Mouse (Mus musculus): ENCODE measurements at regions not wholly inside any gene's neighbourhood (a gene's known extent, or its start where the extent isn't known, plus 50 kb on each side); places are given as distances from the start of the nearest gene placed in this dataset.

DNA sequence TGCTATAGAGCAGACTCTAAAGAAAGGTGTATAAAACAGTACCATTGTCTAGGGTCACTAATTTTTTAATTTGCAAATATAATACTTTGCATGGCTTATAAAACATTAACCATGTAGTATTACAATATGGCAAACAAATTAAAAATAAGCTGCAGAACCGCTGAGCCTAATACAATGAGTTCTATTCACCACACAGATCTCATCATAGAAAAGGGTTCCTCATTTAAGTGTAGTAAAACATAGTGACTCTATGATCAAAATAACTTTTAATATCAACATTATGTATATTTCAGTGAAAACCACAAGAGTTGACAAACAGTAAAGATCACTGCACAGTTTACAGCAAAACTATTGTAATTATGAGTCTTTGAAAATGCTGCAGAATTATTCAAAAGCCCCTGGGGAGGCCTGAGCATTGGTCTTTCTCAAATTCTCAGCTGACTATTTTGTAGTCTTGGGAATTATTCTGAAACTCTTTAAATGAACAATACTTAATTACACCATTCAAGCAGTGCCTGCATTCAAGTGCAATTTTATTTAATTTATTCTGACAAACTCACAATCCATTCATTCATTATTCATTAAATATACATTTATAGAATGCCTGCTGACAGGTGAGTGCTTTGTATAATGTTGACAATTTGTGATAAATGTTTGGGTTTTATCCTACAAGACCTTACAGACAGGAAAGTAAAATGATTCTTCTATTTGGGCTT lies 60.3 kb downstream of the Pcdh20 start:
- Histone ChIP-seq H3K9ac (ENCODE audit: insufficient read depth, low read depth, low read length, poor library complexity, severe bottlenecking) (no peak overlapping the region), H3K4me1 (ENCODE audit: control insufficient read depth in 2 of 2, insufficient read depth in 2 of 2, low read length in 2 of 2, poor library complexity in 1 of 2) (no peaks in the 10 kb centered on the region), H3K36me3 (ENCODE audit: control insufficient read depth, insufficient read depth, low read length, poor library complexity, severe bottlenecking) (no peaks in the 10 kb centered on the region), H3K9me3 (ENCODE audit: control insufficient read depth, insufficient read depth, low read depth, low read length) (no peaks in the 10 kb centered on the region), H3K4me3 (ENCODE audit: insufficient read depth in 1 of 2, low read depth in 1 of 2, low read length in 2 of 2, poor library complexity in 1 of 2, severe bottlenecking in 1 of 2) (no peak overlapping the region), H3K27ac (ENCODE audit: insufficient read depth, low read depth, low read length, poor library complexity, severe bottlenecking) (no peak overlapping the region)
- DNase-seq (ENCODE audit: low read depth, low spot score) = no peak
- in situ Hi-C loops (cut with MboI; ENCODE audit: low sequenced_read_pairs in 2 of 2, unreplicated experiment in 2 of 2) = no loop called here
- TF ChIP-seq ZC3H11A (IDR thresholded peaks at IDR 0.05; ENCODE audit: borderline replicate concordance, low read depth, low read length) (no peak), HCFC1 (IDR thresholded peaks at IDR 0.05; ENCODE audit: borderline replicate concordance, insufficient read depth, low read length) (no peak), ZNF384 (IDR thresholded peaks at IDR 0.05; ENCODE audit: low read depth, low read length) (no peak), CHD2 (IDR thresholded peaks at IDR 0.05; ENCODE audit: low read depth, low read length) (no peak), MAFK (IDR thresholded peaks at IDR 0.05; ENCODE audit: insufficient read depth, low read depth, low read length) (no peak)

DNA sequence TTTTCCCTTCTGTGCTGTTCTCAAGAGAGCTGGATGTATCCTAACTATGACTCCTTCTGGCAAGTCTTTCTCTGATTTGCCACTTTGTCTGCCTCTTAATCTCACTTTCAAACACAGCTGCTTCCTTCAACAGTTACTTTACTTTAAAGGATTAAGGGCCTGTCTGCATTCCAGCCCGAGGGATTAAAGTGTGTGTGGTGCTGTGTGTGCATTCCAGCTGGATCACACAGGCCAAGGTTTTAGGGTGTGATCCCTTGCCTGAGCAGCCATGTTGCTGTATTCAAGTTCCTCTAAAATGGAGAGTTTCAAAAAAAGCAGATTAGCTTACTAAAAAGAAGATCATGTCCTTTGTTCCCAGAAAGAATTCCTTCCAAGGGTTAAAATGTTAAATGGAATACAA lies 71.9 kb downstream of the Pcdh20 start:
- DNase-seq (ENCODE audit: low read depth, low spot score) = no peak
- H3K27ac ChIP-seq (ENCODE audit: insufficient read depth, low read depth, low read length, poor library complexity, severe bottlenecking) = no peak overlapping the region
- in situ Hi-C loops (cut with MboI; ENCODE audit: low sequenced_read_pairs in 2 of 2, unreplicated experiment in 2 of 2) = no loop called here
- no peaks in the 10 kb centered on the region for H3K4me1 ChIP-seq (ENCODE audit: control insufficient read depth in 2 of 2, insufficient read depth in 2 of 2, low read length in 2 of 2, poor library complexity in 1 of 2)
- H3K9me3 ChIP-seq (ENCODE audit: control insufficient read depth, insufficient read depth, low read depth, low read length) = no peaks in the 10 kb centered on the region
- H3K4me3 ChIP-seq (ENCODE audit: insufficient read depth in 1 of 2, low read depth in 1 of 2, low read length in 2 of 2, poor library complexity in 1 of 2, severe bottlenecking in 1 of 2) = no peak overlapping the region
- H3K36me3 ChIP-seq (ENCODE audit: control insufficient read depth, insufficient read depth, low read length, poor library complexity, severe bottlenecking) = no peaks in the 10 kb centered on the region
- no peak overlapping the region for H3K9ac ChIP-seq (ENCODE audit: insufficient read depth, low read depth, low read length, poor library complexity, severe bottlenecking)
- TF ChIP-seq ZC3H11A (IDR thresholded peaks at IDR 0.05; ENCODE audit: borderline replicate concordance, low read depth, low read length) = no peak
- no peak for TF ChIP-seq HCFC1 (IDR thresholded peaks at IDR 0.05; ENCODE audit: borderline replicate concordance, insufficient read depth, low read length)
- TF ChIP-seq ZNF384 (IDR thresholded peaks at IDR 0.05; ENCODE audit: low read depth, low read length) = no peak
- no peak for TF ChIP-seq MAFK (IDR thresholded peaks at IDR 0.05; ENCODE audit: insufficient read depth, low read depth, low read length)
- no peak for TF ChIP-seq CHD2 (IDR thresholded peaks at IDR 0.05; ENCODE audit: low read depth, low read length)

DNA sequence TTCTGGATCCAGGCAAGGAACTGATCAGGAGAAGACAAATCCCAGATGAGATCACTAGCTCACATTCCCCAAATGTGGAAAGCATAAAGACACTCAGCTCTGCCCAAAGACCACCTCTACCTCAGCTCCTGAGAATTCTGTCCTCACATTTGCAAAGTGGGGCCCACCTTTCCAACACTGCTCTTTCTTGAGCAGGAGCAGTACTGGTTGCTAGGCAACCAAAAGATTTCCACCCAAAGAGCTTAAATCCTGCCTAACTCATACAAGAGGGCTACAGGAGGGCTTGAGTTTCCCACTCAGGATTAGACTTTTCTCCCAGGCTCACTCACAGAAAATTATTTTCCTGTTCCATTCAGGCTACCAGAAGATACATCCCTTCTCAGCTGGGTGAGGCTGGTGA lies 74.0 kb downstream of the Pcdh20 start:
- H3K9ac ChIP-seq (ENCODE audit: insufficient read depth, low read depth, low read length, poor library complexity, severe bottlenecking) = no peak overlapping the region
- H3K27ac ChIP-seq (ENCODE audit: insufficient read depth, low read depth, low read length, poor library complexity, severe bottlenecking) = no peak overlapping the region
- DNase-seq (ENCODE audit: low read depth, low spot score) = no peak
- H3K36me3 ChIP-seq (ENCODE audit: control insufficient read depth, insufficient read depth, low read length, poor library complexity, severe bottlenecking) = no peaks in the 10 kb centered on the region
- in situ Hi-C loops (cut with MboI; ENCODE audit: low sequenced_read_pairs in 2 of 2, unreplicated experiment in 2 of 2) = no loop called here
- H3K4me3 ChIP-seq (ENCODE audit: insufficient read depth in 1 of 2, low read depth in 1 of 2, low read length in 2 of 2, poor library complexity in 1 of 2, severe bottlenecking in 1 of 2) = no peak overlapping the region
- no peaks in the 10 kb centered on the region for H3K9me3 ChIP-seq (ENCODE audit: control insufficient read depth, insufficient read depth, low read depth, low read length)
- no peaks in the 10 kb centered on the region for H3K4me1 ChIP-seq (ENCODE audit: control insufficient read depth in 2 of 2, insufficient read depth in 2 of 2, low read length in 2 of 2, poor library complexity in 1 of 2)
- no peak for TF ChIP-seq ZC3H11A (IDR thresholded peaks at IDR 0.05; ENCODE audit: borderline replicate concordance, low read depth, low read length)
- no peak for TF ChIP-seq ZNF384 (IDR thresholded peaks at IDR 0.05; ENCODE audit: low read depth, low read length)
- no peak for TF ChIP-seq CHD2 (IDR thresholded peaks at IDR 0.05; ENCODE audit: low read depth, low read length)
- TF ChIP-seq HCFC1 (IDR thresholded peaks at IDR 0.05; ENCODE audit: borderline replicate concordance, insufficient read depth, low read length) = no peak
- no peak for TF ChIP-seq MAFK (IDR thresholded peaks at IDR 0.05; ENCODE audit: insufficient read depth, low read depth, low read length)

DNA sequence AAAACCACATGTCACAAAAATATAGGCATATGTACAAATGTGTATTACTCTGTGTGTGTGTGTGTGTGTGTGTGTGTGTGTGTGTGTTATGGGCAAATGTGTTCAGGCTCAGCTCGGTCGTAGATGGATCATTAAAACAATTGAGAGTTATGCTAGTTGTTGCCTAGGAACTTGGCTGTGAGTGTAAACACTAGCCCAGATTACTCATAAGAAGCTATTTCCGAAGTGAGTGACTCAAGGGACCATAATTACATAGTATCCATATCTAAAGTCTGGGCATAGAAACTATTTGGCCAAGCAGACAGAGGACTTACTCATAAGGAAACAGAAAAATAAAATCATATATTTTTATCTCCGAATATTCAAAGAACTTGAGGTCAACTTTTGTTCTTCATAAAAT lies 76.2 kb downstream of the Pcdh20 start:
- TF ChIP-seq HCFC1 (IDR thresholded peaks at IDR 0.05; ENCODE audit: borderline replicate concordance, insufficient read depth, low read length) (no peak), ZNF384 (IDR thresholded peaks at IDR 0.05; ENCODE audit: low read depth, low read length) (no peak), CHD2 (IDR thresholded peaks at IDR 0.05; ENCODE audit: low read depth, low read length) (no peak), MAFK (IDR thresholded peaks at IDR 0.05; ENCODE audit: insufficient read depth, low read depth, low read length) (no peak), ZC3H11A (IDR thresholded peaks at IDR 0.05; ENCODE audit: borderline replicate concordance, low read depth, low read length) (no peak)
- Histone ChIP-seq H3K9ac (ENCODE audit: insufficient read depth, low read depth, low read length, poor library complexity, severe bottlenecking) (no peak overlapping the region), H3K9me3 (ENCODE audit: control insufficient read depth, insufficient read depth, low read depth, low read length) (no peaks in the 10 kb centered on the region), H3K4me1 (ENCODE audit: control insufficient read depth in 2 of 2, insufficient read depth in 2 of 2, low read length in 2 of 2, poor library complexity in 1 of 2) (no peaks in the 10 kb centered on the region), H3K4me3 (ENCODE audit: insufficient read depth in 1 of 2, low read depth in 1 of 2, low read length in 2 of 2, poor library complexity in 1 of 2, severe bottlenecking in 1 of 2) (no peak overlapping the region), H3K27ac (ENCODE audit: insufficient read depth, low read depth, low read length, poor library complexity, severe bottlenecking) (no peak overlapping the region), H3K36me3 (ENCODE audit: control insufficient read depth, insufficient read depth, low read length, poor library complexity, severe bottlenecking) (no peaks in the 10 kb centered on the region)
- in situ Hi-C loops (cut with MboI; ENCODE audit: low sequenced_read_pairs in 2 of 2, unreplicated experiment in 2 of 2) = no loop called here
- DNase-seq (ENCODE audit: low read depth, low spot score) = no peak
